Mouse (Mus musculus) heart, embryonic 11.5 days (tissue): ENCODE data around the gene Il1r2. TPM values are rescaled to one million over a fixed set of nuclear protein-coding genes. Genes with fewer than 3 reads are reported as not detected.

Experiments used
- ATAC-seq: fragments of 200-750 bp; cut with Nextera tagmentation; replicated peaks from 2 replicates; pipeline ENCODE4 v1.8.0; 2017; ENCODE audit warnings: moderate library complexity; ENCODE audit not compliant: insufficient number of reproducible peaks, low FRiP score, low TSS enrichment
- H3K27ac ChIP-seq: fragments of 300-500 bp; sonication (generic); 2 replicates; pipeline ENCODE4 v1.5.1; 2014; ENCODE audit warnings: mild to moderate bottlenecking, low read depth, low read length
- H3K27me3 ChIP-seq: fragments of 300-500 bp; sonication (generic); 2 replicates; pipeline ENCODE4 v1.6.1; 2014; ENCODE audit warnings: mild to moderate bottlenecking, low read length, mixed read lengths; ENCODE audit not compliant: control insufficient read depth, insufficient read depth
- H3K36me3 ChIP-seq: fragments of 300-500 bp; sonication (generic); 2 replicates; pipeline ENCODE4 v1.6.1; 2014; ENCODE audit warnings: mild to moderate bottlenecking, low read length, moderate library complexity, mixed read lengths; ENCODE audit not compliant: control insufficient read depth, insufficient read depth
- H3K4me1 ChIP-seq: fragments of 300-500 bp; sonication (generic); 2 replicates; pipeline ENCODE4 v1.6.1; 2014; ENCODE audit warnings: low read length; ENCODE audit not compliant: control insufficient read depth, insufficient read depth
- H3K4me2 ChIP-seq: fragments of 300-500 bp; sonication (generic); 2 replicates; pipeline ENCODE4 v1.6.1; 2014; ENCODE audit warnings: mild to moderate bottlenecking, moderate library complexity
- H3K4me3 ChIP-seq: fragments of 300-500 bp; sonication (generic); 2 replicates; pipeline ENCODE4 v1.5.1; 2014; ENCODE audit warnings: low read depth, low read length
- H3K9ac ChIP-seq: fragments of 300-500 bp; sonication (generic); 2 replicates; pipeline ENCODE4 v1.6.1; 2014; ENCODE audit warnings: mild to moderate bottlenecking, low read depth, low read length, moderate library complexity
- H3K9me3 ChIP-seq: fragments of 300-500 bp; sonication (generic); replicated peaks from 2 replicates; pipeline ENCODE4 v1.6.1; 2016; ENCODE audit warnings: low read length; ENCODE audit not compliant: control insufficient read depth
- WGBS: fragments of 180-500 bp; shearing (Covaris S2); extraction: QIAGEN DNeasy Blood & Tissue Kit; methylation state at CpG from one replicate; pipeline ENCODE4 v1.1.7; 2014; ENCODE audit not compliant: insufficient replicate concordance; 5-methylcytosine and 5-hydroxymethylcytosine counted together
- polyA plus RNA-seq: library from polyadenylated mRNA; unstranded; fragments of >200 nt; fragmentation: Nextera tagmentation; extraction: Ambion mirVana; gene quantifications from 2 replicates; pipeline ENCODE4 v1.2.1, GENCODE M21; 2014

Il1r2 gene
- polyA plus RNA-seq, 1 experiment from 2014 or later, result 0.14 TPM

GRCm38 (mm10) chr1:40077328-40077727 lies 3.4 kb downstream of the Il1r2 start:
- Histone ChIP-seq H3K27ac (no peak overlapping the region), H3K27me3 (no peaks in the 10 kb centered on the region), H3K4me3 (no peak overlapping the region), H3K36me3 (no peaks in the 10 kb centered on the region), H3K4me1 (no peaks in the 10 kb centered on the region), H3K9ac (no peak overlapping the region), H3K9me3 (no peaks in the 10 kb centered on the region), H3K4me2 (no peak overlapping the region)
- ATAC-seq, result no peak
- 91% methylated on average over 2 of the region's 2 CpGs for WGBS

- Histone ChIP-seq H3K9me3 (no peaks in the 10 kb centered on the region), H3K4me2 (no peak overlapping the region), H3K4me1 (peaks cover 1% of the 10 kb centered on the region; the same call in 1 of the 2 replicates), H3K27ac (no peak overlapping the region), H3K36me3 (no peaks in the 10 kb centered on the region), H3K4me3 (no peak overlapping the region), H3K9ac (no peak overlapping the region), H3K27me3 (peaks cover 7% of the 10 kb centered on the region; the same call in 1 of the 2 replicates)
- WGBS, result 61% methylated on average over 2 of the region's 2 CpGs
- no peak for ATAC-seq
Measured at GRCm38 (mm10) chr1:40081041-40081440, 7.2 kb downstream of the Il1r2 start.

- Histone ChIP-seq H3K9me3 (no peaks in the 10 kb centered on the region), H3K27me3 (peaks cover 7% of the 10 kb centered on the region; the same call in 1 of the 2 replicates), H3K4me3 (no peak overlapping the region), H3K4me1 (peaks cover 3% of the 10 kb centered on the region; the same call in 1 of the 2 replicates), H3K9ac (no peak overlapping the region), H3K36me3 (no peaks in the 10 kb centered on the region), H3K27ac (no peak overlapping the region), H3K4me2 (no peak overlapping the region)
- 52% methylated on average over 3 of the region's 3 CpGs for WGBS
- no peak for ATAC-seq
Measured at GRCm38 (mm10) chr1:40084386-40084785, 10.5 kb downstream of the Il1r2 start.

- Histone ChIP-seq H3K9ac (peak overlapping the region; percentile 35; the same call in 1 of the 2 replicates), H3K4me3 (peak overlapping the region; percentile 48), H3K27ac (no peak overlapping the region), H3K36me3 (no peaks in the 10 kb centered on the region), H3K9me3 (no peaks in the 10 kb centered on the region), H3K4me2 (peak overlapping the region; percentile 83), H3K4me1 (peaks cover 3% of the 10 kb centered on the region; the same call in 1 of the 2 replicates), H3K27me3 (peaks cover 7% of the 10 kb centered on the region; the same call in 1 of the 2 replicates)
- 2% methylated on average over 25 of the region's 25 CpGs for WGBS
- peak; percentile 79; the same call in 1 of the 2 replicates for ATAC-seq
Measured at GRCm38 (mm10) chr1:40085403-40086182, 11.7 kb downstream of the Il1r2 start.

- Histone ChIP-seq H3K36me3 (no peaks in the 10 kb centered on the region), H3K27ac (no peak overlapping the region), H3K4me2 (no peak overlapping the region), H3K9me3 (no peaks in the 10 kb centered on the region), H3K27me3 (no peaks in the 10 kb centered on the region; the same call in 1 of the 2 replicates), H3K4me1 (peaks cover under 1% of the 10 kb centered on the region; the same call in 1 of the 2 replicates), H3K4me3 (no peak overlapping the region), H3K9ac (no peak overlapping the region)
- WGBS, result 81% methylated on average over 9 of the region's 9 CpGs
- ATAC-seq, result no peak
Measured at GRCm38 (mm10) chr1:40091160-40091559, 17.3 kb downstream of the Il1r2 start.

GRCm38 (mm10) chr1:40092541-40092940 lies 18.7 kb downstream of the Il1r2 start:
- 56% methylated on average over 6 of the region's 6 CpGs for WGBS
- Histone ChIP-seq H3K9ac (no peak overlapping the region), H3K4me2 (no peak overlapping the region), H3K9me3 (no peaks in the 10 kb centered on the region), H3K4me1 (no peaks in the 10 kb centered on the region), H3K27ac (no peak overlapping the region), H3K36me3 (no peaks in the 10 kb centered on the region), H3K27me3 (no peaks in the 10 kb centered on the region; the same call in 1 of the 2 replicates), H3K4me3 (no peak overlapping the region)
- ATAC-seq, result no peak

GRCm38 (mm10) chr1:40094601-40095304 lies 20.9 kb downstream of the Il1r2 start:
- Histone ChIP-seq H3K9me3 (no peaks in the 10 kb centered on the region), H3K27me3 (no peaks in the 10 kb centered on the region), H3K4me3 (no peak overlapping the region), H3K4me1 (no peaks in the 10 kb centered on the region), H3K4me2 (no peak overlapping the region), H3K36me3 (no peaks in the 10 kb centered on the region), H3K27ac (no peak overlapping the region), H3K9ac (no peak overlapping the region)
- 68% methylated on average over 3 of the region's 3 CpGs for WGBS
- no peak for ATAC-seq

GRCm38 (mm10) chr1:40095585-40095984 lies 21.7 kb downstream of the Il1r2 start:
- no peak overlapping the region for H3K4me2 ChIP-seq
- H3K4me3 ChIP-seq, result no peak overlapping the region
- H3K9me3 ChIP-seq, result no peaks in the 10 kb centered on the region
- H3K27ac ChIP-seq, result no peak overlapping the region
- WGBS, result 28% methylated on average over 1 of the region's 1 CpGs
- no peaks in the 10 kb centered on the region for H3K36me3 ChIP-seq
- H3K27me3 ChIP-seq, result no peaks in the 10 kb centered on the region
- ATAC-seq, result no peak
- no peak overlapping the region for H3K9ac ChIP-seq
- H3K4me1 ChIP-seq, result no peaks in the 10 kb centered on the region
